In genomic region chr7:76392941-76393817, GRCm38 (mm10) we compare ENCODE assay signal across 7 mouse cellular contexts.
A peak's percentile ranks its signal among the peaks of the same experiment; 100 is the strongest.
DNase-seq lines count a peak whose midpoint lies in the region; ATAC-seq lines count a peak whose summit lies in the region.

No protein-coding gene starts in this region.

- DNase-seq in cerebellum, postnatal 25 days: peak; percentile 64 to 81
- peak; percentile 69 for DNase-seq in gastrocnemius, adult 18-20 months (ENCODE audit: low spot score)
- DNase-seq in hindlimb bud, embryonic 11.5 days (ENCODE audit: extremely low spot score, low read depth, low spot score): peak; percentile 53
- DNase-seq in left cerebral cortex, adult 18-20 months (ENCODE audit: low spot score in 2 of 2): peak; percentile 70 to 79
- peak; percentile 71 for DNase-seq in lung, postnatal 36 days
- peak; percentile 87 to 90 for DNase-seq in right cerebral cortex, adult 2 months (ENCODE audit: low spot score in 2 of 2)

- ATAC-seq in activated CD4-positive, CD25-positive, alpha-beta regulatory T cell, adult 4 months: peak; percentile 49

Comparison
In these comparisons a context has a peak if more than half of its experiments do, and no peak if none do; other contexts are left out.
1. Peak in every context shown above with its lines: DNase-seq and ATAC-seq.